Mouse (Mus musculus): ENCODE results near the gene Tjap1. TPM values are rescaled to one million over a fixed set of nuclear protein-coding genes. Genes with fewer than 3 reads are reported as not detected.

Gene Tjap1
- total and polyA plus RNA-seq, 3 experiments, result 12.9 to 41.2 TPM; not detected in 1

- TF ChIP-seq SMC3 (IDR thresholded peaks at IDR 0.05; ENCODE audit: low read depth, low read length) (peak; percentile 66), RCOR1 (IDR thresholded peaks at IDR 0.05; ENCODE audit: low read depth, low read length) (no peak), CTCF (IDR thresholded peaks at IDR 0.05 in 2 of 3, conservative IDR thresholded peaks at IDR 0.05 in 1 of 3; ENCODE audit: control insufficient read depth in 1 of 3, insufficient read depth in 1 of 3, low read depth in 2 of 3, low read length in 3 of 3, poor library complexity in 1 of 3, severe bottlenecking in 1 of 3) (peak; percentile 62 to 83 (median 70)), POLR2AphosphoS2 (IDR thresholded peaks at IDR 0.05; ENCODE audit: low read length) (no peak), RAD21 (IDR thresholded peaks at IDR 0.05; ENCODE audit: low read depth, low read length) (peak; percentile 35), SIN3A (IDR thresholded peaks at IDR 0.05; ENCODE audit: low read length) (no peak)
- no peaks in the 10 kb centered on the region for H3K79me2 ChIP-seq (ENCODE audit: control insufficient read depth, insufficient read depth, low read length, poor library complexity)
- no peaks in the 10 kb centered on the region for H3K36me3 ChIP-seq (ENCODE audit: control insufficient read depth in 1 of 2, insufficient read depth in 2 of 2, low read length in 2 of 2)
- DNase-seq (ENCODE audit: low read depth, low spot score), result peak; percentile 52
- H3K9me3 ChIP-seq (replicated peaks; ENCODE audit: insufficient read depth, low read length), result no peaks in the 10 kb centered on the region
- H3K9ac ChIP-seq (ENCODE audit: control insufficient read depth, low read depth, low read length, poor library complexity, severe bottlenecking), result no peak overlapping the region
- H3K4me3 ChIP-seq (ENCODE audit: control insufficient read depth in 1 of 2, insufficient read depth in 1 of 2, low read depth in 2 of 2, low read length in 2 of 2), result no peak overlapping the region
- no peak overlapping the region for H3K27ac ChIP-seq (ENCODE audit: control insufficient read depth, low read depth, low read length)
- H3K4me1 ChIP-seq (ENCODE audit: control insufficient read depth in 1 of 2, insufficient read depth in 2 of 2, low read length in 2 of 2), result no peaks in the 10 kb centered on the region
- peaks cover 5 to 7% of the 10 kb centered on the region in 2 experiments for H3K27me3 ChIP-seq (ENCODE audit: control insufficient read depth in 1 of 2, insufficient read depth in 2 of 2, low read length in 2 of 2)
Measured at GRCm38 (mm10) chr17:46298220-46298913, 15.5 kb upstream of the Tjap1 start.

GRCm38 (mm10) chr17:46297364-46298219 is 14.8 kb upstream of the Tjap1 start, which contains the start of gene Dlk2:
Gene Dlk2 (plus strand): TSS chr17:46297421.
- Histone ChIP-seq H3K27me3 (ENCODE audit: control insufficient read depth in 1 of 2, insufficient read depth in 2 of 2, low read length in 2 of 2) (peaks cover 7 to 12% of the 10 kb centered on the region in 2 experiments), H3K9ac (ENCODE audit: control insufficient read depth, low read depth, low read length, poor library complexity, severe bottlenecking) (no peak within 1 kb of the TSS)

GRCm38 (mm10) chr17:46297028-46297363 is 14.2 kb upstream of the Tjap1 start:
- Histone ChIP-seq H3K4me1 (ENCODE audit: control insufficient read depth in 1 of 2, insufficient read depth in 2 of 2, low read length in 2 of 2) (no peaks in the 10 kb centered on the region), H3K27ac (ENCODE audit: control insufficient read depth, low read depth, low read length) (no peak overlapping the region), H3K79me2 (ENCODE audit: control insufficient read depth, insufficient read depth, low read length, poor library complexity) (no peaks in the 10 kb centered on the region), H3K36me3 (ENCODE audit: control insufficient read depth in 1 of 2, insufficient read depth in 2 of 2, low read length in 2 of 2) (no peaks in the 10 kb centered on the region), H3K27me3 (ENCODE audit: control insufficient read depth in 1 of 2, insufficient read depth in 2 of 2, low read length in 2 of 2) (peaks cover 7 to 18% of the 10 kb centered on the region in 2 experiments), H3K9ac (ENCODE audit: control insufficient read depth, low read depth, low read length, poor library complexity, severe bottlenecking) (no peak overlapping the region), H3K9me3 (replicated peaks; ENCODE audit: insufficient read depth, low read length) (no peaks in the 10 kb centered on the region), H3K4me3 (ENCODE audit: control insufficient read depth in 1 of 2, insufficient read depth in 1 of 2, low read depth in 2 of 2, low read length in 2 of 2) (no peak overlapping the region)
- no peak for DNase-seq (ENCODE audit: low read depth, low spot score)
- TF ChIP-seq MXI1 (IDR thresholded peaks at IDR 0.05; ENCODE audit: low read depth, low read length) (no peak), TAL1 (IDR thresholded peaks at IDR 0.05; ENCODE audit: low read length) (no peak), TCF12 (IDR thresholded peaks at IDR 0.05; ENCODE audit: low read depth, low read length) (no peak), E2F4 (IDR thresholded peaks at IDR 0.05; ENCODE audit: borderline replicate concordance, low read depth, low read length) (no peak), SIN3A (IDR thresholded peaks at IDR 0.05; ENCODE audit: low read length) (no peak), CTCF (IDR thresholded peaks at IDR 0.05 in 2 of 3, conservative IDR thresholded peaks at IDR 0.05 in 1 of 3; ENCODE audit: control insufficient read depth in 1 of 3, insufficient read depth in 1 of 3, low read depth in 2 of 3, low read length in 3 of 3, poor library complexity in 1 of 3, severe bottlenecking in 1 of 3) (no peak), EP300 (IDR thresholded peaks at IDR 0.05; ENCODE audit: low read depth in 1 of 2, low read length in 2 of 2) (no peak), BHLHE40 (IDR thresholded peaks at IDR 0.05; ENCODE audit: borderline replicate concordance, low read depth, low read length) (no peak), ZC3H11A (IDR thresholded peaks at IDR 0.05; ENCODE audit: low read depth, low read length) (no peak), MAX (IDR thresholded peaks at IDR 0.05; ENCODE audit: low read length) (no peak), ZMIZ1 (IDR thresholded peaks at IDR 0.05; ENCODE audit: low read depth, low read length) (no peak), CHD1 (IDR thresholded peaks at IDR 0.05; ENCODE audit: low read depth, low read length) (no peak), USF1 (IDR thresholded peaks at IDR 0.05; ENCODE audit: low read depth, low read length) (no peak), CHD2 (IDR thresholded peaks at IDR 0.05; ENCODE audit: low read length) (no peak)

More at GRCm38 (mm10) chr17:46297364-46298219, 14.8 kb upstream of the Tjap1 start, which contains the start of gene Dlk2:
- Histone ChIP-seq H3K9me3 (replicated peaks; ENCODE audit: insufficient read depth, low read length) (no peaks in the 10 kb centered on the region), H3K27ac (ENCODE audit: control insufficient read depth, low read depth, low read length) (no peak within 1 kb of the TSS), H3K4me1 (ENCODE audit: control insufficient read depth in 1 of 2, insufficient read depth in 2 of 2, low read length in 2 of 2) (no peaks in the 10 kb centered on the region), H3K79me2 (ENCODE audit: control insufficient read depth, insufficient read depth, low read length, poor library complexity) (no peaks in the 10 kb centered on the region), H3K36me3 (ENCODE audit: control insufficient read depth in 1 of 2, insufficient read depth in 2 of 2, low read length in 2 of 2) (no peaks in the 10 kb centered on the region), H3K4me3 (ENCODE audit: control insufficient read depth in 1 of 2, insufficient read depth in 1 of 2, low read depth in 2 of 2, low read length in 2 of 2) (no peak within 1 kb of the TSS)
- TF ChIP-seq MAFK (IDR thresholded peaks at IDR 0.05; ENCODE audit: borderline replicate concordance, low read depth, low read length), result no peak
- no peak for TF ChIP-seq CTCF (IDR thresholded peaks at IDR 0.05 in 2 of 3, conservative IDR thresholded peaks at IDR 0.05 in 1 of 3; ENCODE audit: control insufficient read depth in 1 of 3, insufficient read depth in 1 of 3, low read depth in 2 of 3, low read length in 3 of 3, poor library complexity in 1 of 3, severe bottlenecking in 1 of 3)
- TF ChIP-seq MEF2A (IDR thresholded peaks at IDR 0.05; ENCODE audit: extremely low read depth, insufficient replicate concordance, low read depth, low read length, poor library complexity, severe bottlenecking), result no peak
- TF ChIP-seq POLR2AphosphoS2 (IDR thresholded peaks at IDR 0.05; ENCODE audit: low read length), result no peak
- TF ChIP-seq SMC3 (IDR thresholded peaks at IDR 0.05; ENCODE audit: low read depth, low read length), result no peak
- TF ChIP-seq RAD21 (IDR thresholded peaks at IDR 0.05; ENCODE audit: low read depth, low read length), result no peak
- TF ChIP-seq MYC (IDR thresholded peaks at IDR 0.05; ENCODE audit: low read depth, low read length), result no peak
- TF ChIP-seq MXI1 (IDR thresholded peaks at IDR 0.05; ENCODE audit: low read depth, low read length), result no peak
- no peak for TF ChIP-seq EP300 (IDR thresholded peaks at IDR 0.05; ENCODE audit: low read depth in 1 of 2, low read length in 2 of 2)
- no peak for TF ChIP-seq CHD2 (IDR thresholded peaks at IDR 0.05; ENCODE audit: low read length)
- no peak for TF ChIP-seq TBP (IDR thresholded peaks at IDR 0.05; ENCODE audit: low read depth, low read length)
- TF ChIP-seq USF2 (IDR thresholded peaks at IDR 0.05; ENCODE audit: borderline replicate concordance in 1 of 2, insufficient read depth in 1 of 2, low read depth in 1 of 2, low read length in 2 of 2), result no peak
- no peak for TF ChIP-seq KAT2A (conservative IDR thresholded peaks at IDR 0.05; ENCODE audit: low read depth, low read length)
- no peak for TF ChIP-seq RCOR1 (IDR thresholded peaks at IDR 0.05; ENCODE audit: low read depth, low read length)
- no peak for TF ChIP-seq CHD1 (IDR thresholded peaks at IDR 0.05; ENCODE audit: low read depth, low read length)
- no peak for DNase-seq (ENCODE audit: low read depth, low spot score)

Data from MEL (cell line).